Mouse (Mus musculus): ENCODE results near the gene Kif14.

DNA sequence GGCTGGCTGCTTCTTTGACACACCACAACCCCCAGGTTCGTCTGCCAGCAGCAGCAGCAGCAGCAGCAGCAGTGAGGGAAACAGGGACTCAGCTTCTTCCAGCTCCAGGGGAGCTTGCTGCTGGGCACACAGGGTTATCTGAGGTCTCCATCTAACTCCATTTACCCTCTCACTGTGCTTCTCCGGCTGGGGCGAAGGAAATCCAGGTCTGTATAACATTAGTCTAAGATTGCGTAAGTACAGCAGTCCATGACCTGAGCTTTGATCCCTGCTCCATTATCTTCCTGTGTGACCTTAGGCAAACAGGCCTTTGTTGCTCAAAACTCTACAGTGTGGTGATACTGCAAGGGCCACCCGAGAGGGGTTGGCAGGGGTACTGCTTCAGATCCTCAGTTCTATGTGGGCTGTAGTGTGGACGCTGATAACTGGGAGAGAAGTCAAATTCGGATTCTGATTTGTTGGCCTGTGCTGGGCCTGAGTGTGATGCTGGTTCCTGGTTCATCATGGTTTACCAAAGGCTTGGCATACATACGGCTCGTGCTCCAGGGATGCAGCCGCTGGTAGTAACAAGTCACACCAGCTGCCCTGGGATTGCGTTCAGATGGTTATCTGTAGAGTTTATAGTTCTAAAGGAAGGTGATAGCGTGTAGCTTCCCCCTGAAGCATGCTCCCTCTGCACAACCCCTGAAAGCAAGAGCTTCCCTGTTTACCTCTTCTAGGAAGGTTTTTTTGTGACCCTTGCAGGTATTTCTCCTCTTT is 75.7 kb downstream of the Kif14 start:
- TF ChIP-seq CTCF (IDR thresholded peaks at IDR 0.05) (no peak), EP300 (IDR thresholded peaks at IDR 0.05) (no peak)

Measured in lung, postnatal 0 days (tissue).